Mouse (Mus musculus): ENCODE data around the gene Scn3a. TPM values are rescaled to one million over a fixed set of nuclear protein-coding genes. Genes with fewer than 3 reads are reported as not detected.

Gene Scn3a
- total RNA-seq, 1 experiment = 8.5 TPM

DNA sequence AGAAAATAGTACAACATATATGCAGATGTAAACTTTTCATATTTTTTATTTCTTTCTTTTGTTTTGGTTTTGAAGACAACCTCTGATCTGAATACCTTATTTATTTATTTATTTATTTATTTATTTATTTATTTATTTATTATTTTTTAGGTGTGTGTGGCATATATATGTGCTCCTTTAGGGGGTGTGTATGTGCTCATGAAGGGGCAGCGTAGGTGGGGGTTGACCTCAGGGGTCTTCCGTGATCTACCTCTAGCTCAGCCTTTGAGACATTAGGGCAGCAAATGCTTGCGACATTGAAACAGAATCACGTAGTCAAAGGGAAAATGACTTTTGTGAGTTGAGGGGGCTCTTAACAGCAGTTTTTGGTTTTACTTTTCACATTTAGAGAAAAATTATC lies 498 bp upstream of the Scn3a start:
- DNase-seq (ENCODE audit: low read depth, low spot score) = no peak
- H3K9me3 ChIP-seq (ENCODE audit: control insufficient read depth, insufficient read depth, low read depth, low read length) = no peaks in the 10 kb centered on the region
- no peak overlapping the region for H3K4me3 ChIP-seq (ENCODE audit: insufficient read depth in 1 of 2, low read depth in 1 of 2, low read length in 2 of 2, poor library complexity in 1 of 2, severe bottlenecking in 1 of 2)
- H3K4me1 ChIP-seq (ENCODE audit: control insufficient read depth in 2 of 2, insufficient read depth in 2 of 2, low read length in 2 of 2, poor library complexity in 1 of 2) = peaks cover 0 to 4% of the 10 kb centered on the region in 2 experiments; a peak in 1 of 4 replicates
- H3K9ac ChIP-seq (ENCODE audit: insufficient read depth, low read depth, low read length, poor library complexity, severe bottlenecking) = no peak overlapping the region
- no peak for TF ChIP-seq HCFC1 (IDR thresholded peaks at IDR 0.05; ENCODE audit: borderline replicate concordance, insufficient read depth, low read length)
- TF ChIP-seq ZNF384 (IDR thresholded peaks at IDR 0.05; ENCODE audit: low read depth, low read length) = no peak
- TF ChIP-seq CHD2 (IDR thresholded peaks at IDR 0.05; ENCODE audit: low read depth, low read length) = no peak
- TF ChIP-seq MAFK (IDR thresholded peaks at IDR 0.05; ENCODE audit: insufficient read depth, low read depth, low read length) = no peak
- no peak for TF ChIP-seq ZC3H11A (IDR thresholded peaks at IDR 0.05; ENCODE audit: borderline replicate concordance, low read depth, low read length)
- in situ Hi-C loops (cut with MboI; ENCODE audit: low sequenced_read_pairs in 2 of 2, unreplicated experiment in 2 of 2) = loop anchor here in 1 of 2 experiments (10.0 kb wide), 1 partner anchor 153 kb away; no protein-coding TSS in a partner anchor
- no peak overlapping the region for H3K27ac ChIP-seq (ENCODE audit: insufficient read depth, low read depth, low read length, poor library complexity, severe bottlenecking)
- no peaks in the 10 kb centered on the region for H3K36me3 ChIP-seq (ENCODE audit: control insufficient read depth, insufficient read depth, low read length, poor library complexity, severe bottlenecking)

DNA sequence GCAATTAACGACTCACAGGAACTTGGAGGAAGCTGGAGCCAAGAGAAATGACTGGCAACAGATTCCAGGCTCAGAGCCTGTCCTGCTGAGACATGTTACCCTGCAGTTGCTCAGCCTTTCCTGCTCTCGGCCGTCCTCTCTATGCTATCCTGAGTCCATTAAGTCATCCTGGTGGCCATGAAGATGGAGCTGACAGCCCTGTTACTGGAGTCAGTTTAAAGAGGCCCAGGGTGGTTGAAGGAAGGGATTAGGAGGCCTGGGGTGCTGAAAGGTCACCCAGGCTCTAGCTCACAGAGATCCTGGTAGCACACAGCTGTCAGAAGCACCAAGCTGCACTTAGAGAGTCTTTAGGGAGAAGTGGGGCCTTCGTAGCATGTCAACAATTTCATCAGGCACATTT lies 3.5 kb downstream of the Scn3a start:
- TF ChIP-seq ZNF384 (IDR thresholded peaks at IDR 0.05; ENCODE audit: low read depth, low read length) = no peak
- no peak for TF ChIP-seq ZC3H11A (IDR thresholded peaks at IDR 0.05; ENCODE audit: borderline replicate concordance, low read depth, low read length)
- no peak for TF ChIP-seq CHD2 (IDR thresholded peaks at IDR 0.05; ENCODE audit: low read depth, low read length)
- no peak for TF ChIP-seq HCFC1 (IDR thresholded peaks at IDR 0.05; ENCODE audit: borderline replicate concordance, insufficient read depth, low read length)
- TF ChIP-seq MAFK (IDR thresholded peaks at IDR 0.05; ENCODE audit: insufficient read depth, low read depth, low read length) = no peak
- Histone ChIP-seq H3K4me1 (ENCODE audit: control insufficient read depth in 2 of 2, insufficient read depth in 2 of 2, low read length in 2 of 2, poor library complexity in 1 of 2) (peaks cover 0 to 4% of the 10 kb centered on the region in 2 experiments; a peak in 1 of 4 replicates), H3K9ac (ENCODE audit: insufficient read depth, low read depth, low read length, poor library complexity, severe bottlenecking) (no peak overlapping the region), H3K36me3 (ENCODE audit: control insufficient read depth, insufficient read depth, low read length, poor library complexity, severe bottlenecking) (no peaks in the 10 kb centered on the region), H3K27ac (ENCODE audit: insufficient read depth, low read depth, low read length, poor library complexity, severe bottlenecking) (no peak overlapping the region), H3K4me3 (ENCODE audit: insufficient read depth in 1 of 2, low read depth in 1 of 2, low read length in 2 of 2, poor library complexity in 1 of 2, severe bottlenecking in 1 of 2) (no peak overlapping the region), H3K9me3 (ENCODE audit: control insufficient read depth, insufficient read depth, low read depth, low read length) (no peaks in the 10 kb centered on the region)
- DNase-seq (ENCODE audit: low read depth, low spot score) = no peak
- in situ Hi-C loops (cut with MboI; ENCODE audit: low sequenced_read_pairs in 2 of 2, unreplicated experiment in 2 of 2) = loop anchor here (5.0 to 10.0 kb wide), 2 partner anchors 149 to 152 kb away; no protein-coding TSS in a partner anchor

DNA sequence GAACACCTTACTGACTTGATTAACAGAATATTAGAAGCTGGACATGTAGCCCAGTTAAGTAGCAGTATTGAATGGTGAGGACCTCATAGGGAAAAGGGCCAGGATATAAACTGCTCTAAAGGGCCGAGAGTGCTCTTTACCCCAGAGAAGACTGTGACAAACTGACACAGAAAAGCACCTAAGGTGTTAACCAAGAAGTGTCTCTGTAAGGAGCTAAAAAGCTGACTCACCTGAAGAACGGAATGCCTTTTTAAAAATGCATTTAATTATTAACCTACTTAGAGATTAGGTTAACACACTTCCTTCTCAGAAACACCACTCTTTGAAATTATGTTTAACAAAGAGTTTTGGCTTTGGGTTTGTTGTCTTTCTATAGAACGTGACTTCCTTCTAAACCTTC lies 9.7 kb downstream of the Scn3a start:
- H3K9ac ChIP-seq (ENCODE audit: insufficient read depth, low read depth, low read length, poor library complexity, severe bottlenecking) = no peak overlapping the region
- no peak overlapping the region for H3K27ac ChIP-seq (ENCODE audit: insufficient read depth, low read depth, low read length, poor library complexity, severe bottlenecking)
- in situ Hi-C loops (cut with MboI; ENCODE audit: low sequenced_read_pairs in 2 of 2, unreplicated experiment in 2 of 2) = no loop called here
- DNase-seq (ENCODE audit: low read depth, low spot score) = no peak
- TF ChIP-seq ZNF384 (IDR thresholded peaks at IDR 0.05; ENCODE audit: low read depth, low read length) (no peak), CHD2 (IDR thresholded peaks at IDR 0.05; ENCODE audit: low read depth, low read length) (no peak), MAFK (IDR thresholded peaks at IDR 0.05; ENCODE audit: insufficient read depth, low read depth, low read length) (no peak), ZC3H11A (IDR thresholded peaks at IDR 0.05; ENCODE audit: borderline replicate concordance, low read depth, low read length) (no peak), HCFC1 (IDR thresholded peaks at IDR 0.05; ENCODE audit: borderline replicate concordance, insufficient read depth, low read length) (no peak)
- no peak overlapping the region for H3K4me3 ChIP-seq (ENCODE audit: insufficient read depth in 1 of 2, low read depth in 1 of 2, low read length in 2 of 2, poor library complexity in 1 of 2, severe bottlenecking in 1 of 2)
- no peaks in the 10 kb centered on the region for H3K36me3 ChIP-seq (ENCODE audit: control insufficient read depth, insufficient read depth, low read length, poor library complexity, severe bottlenecking)
- peaks cover 0 to 1% of the 10 kb centered on the region in 2 experiments; a peak in 1 of 4 replicates for H3K4me1 ChIP-seq (ENCODE audit: control insufficient read depth in 2 of 2, insufficient read depth in 2 of 2, low read length in 2 of 2, poor library complexity in 1 of 2)
- no peaks in the 10 kb centered on the region for H3K9me3 ChIP-seq (ENCODE audit: control insufficient read depth, insufficient read depth, low read depth, low read length)

DNA sequence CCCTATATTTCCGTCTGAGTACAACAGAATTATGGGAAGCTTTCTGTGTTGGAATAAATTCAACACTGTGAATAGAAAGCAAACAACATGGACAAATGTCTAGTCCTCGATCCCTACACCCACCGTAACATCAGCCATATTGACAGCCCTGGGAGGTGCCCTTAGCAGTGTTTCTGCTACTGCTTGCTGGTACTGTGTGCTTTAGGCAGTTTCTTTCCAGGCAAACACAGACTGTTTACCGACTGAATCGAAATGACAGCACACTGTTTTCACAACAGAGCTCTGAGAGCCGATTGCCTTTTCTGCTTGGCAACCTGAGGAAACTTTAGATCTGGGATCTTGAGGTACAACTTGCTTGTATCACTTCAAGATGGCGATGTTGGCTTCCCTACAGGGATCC lies 12.8 kb downstream of the Scn3a start:
- no peak overlapping the region for H3K4me3 ChIP-seq (ENCODE audit: insufficient read depth in 1 of 2, low read depth in 1 of 2, low read length in 2 of 2, poor library complexity in 1 of 2, severe bottlenecking in 1 of 2)
- no peak overlapping the region for H3K9ac ChIP-seq (ENCODE audit: insufficient read depth, low read depth, low read length, poor library complexity, severe bottlenecking)
- no peak overlapping the region for H3K27ac ChIP-seq (ENCODE audit: insufficient read depth, low read depth, low read length, poor library complexity, severe bottlenecking)
- H3K9me3 ChIP-seq (ENCODE audit: control insufficient read depth, insufficient read depth, low read depth, low read length) = no peaks in the 10 kb centered on the region
- H3K36me3 ChIP-seq (ENCODE audit: control insufficient read depth, insufficient read depth, low read length, poor library complexity, severe bottlenecking) = no peaks in the 10 kb centered on the region
- no peak for TF ChIP-seq CHD2 (IDR thresholded peaks at IDR 0.05; ENCODE audit: low read depth, low read length)
- no peak for TF ChIP-seq MAFK (IDR thresholded peaks at IDR 0.05; ENCODE audit: insufficient read depth, low read depth, low read length)
- no peak for TF ChIP-seq HCFC1 (IDR thresholded peaks at IDR 0.05; ENCODE audit: borderline replicate concordance, insufficient read depth, low read length)
- no peak for TF ChIP-seq ZC3H11A (IDR thresholded peaks at IDR 0.05; ENCODE audit: borderline replicate concordance, low read depth, low read length)
- no peak for TF ChIP-seq ZNF384 (IDR thresholded peaks at IDR 0.05; ENCODE audit: low read depth, low read length)
- in situ Hi-C loops (cut with MboI; ENCODE audit: low sequenced_read_pairs in 2 of 2, unreplicated experiment in 2 of 2) = no loop called here
- H3K4me1 ChIP-seq (ENCODE audit: control insufficient read depth in 2 of 2, insufficient read depth in 2 of 2, low read length in 2 of 2, poor library complexity in 1 of 2) = peaks cover 0 to 12% of the 10 kb centered on the region in 2 experiments; a peak in 2 of 4 replicates
- no peak for DNase-seq (ENCODE audit: low read depth, low spot score)
